Mouse (Mus musculus): ENCODE measurements around the gene Tcam1. TPM values are rescaled to one million over a fixed set of nuclear protein-coding genes. Genes with fewer than 3 reads are reported as not detected.

Tcam1 gene
- polyA plus RNA-seq, 1 experiment from 2014 or later, result 0.49 TPM

DNA sequence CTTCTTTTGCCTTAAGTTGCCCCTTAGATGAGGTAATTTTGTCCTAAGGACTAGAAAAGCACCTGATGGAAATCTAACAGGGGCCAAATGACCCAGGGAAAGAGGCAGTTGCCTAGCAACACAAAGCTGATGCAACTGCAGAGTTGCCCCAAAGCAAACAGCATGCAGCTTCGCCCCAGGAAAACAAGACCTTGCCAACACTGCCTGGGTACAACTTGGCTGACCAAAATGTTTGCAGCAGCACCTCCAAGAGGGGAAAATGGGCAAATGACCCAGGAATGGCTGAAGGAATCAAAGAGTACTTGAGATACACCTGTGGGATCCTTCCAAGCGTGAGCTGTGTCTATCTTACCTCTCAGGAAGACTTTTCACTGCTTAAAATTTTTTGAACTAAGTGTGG lies 15.4 kb downstream of the Tcam1 start:
- H3K27ac ChIP-seq, result no peak overlapping the region
- ATAC-seq (replicated peaks; ENCODE audit: low FRiP score, low read depth) (no peak), DNase-seq (ENCODE audit: low spot score) (no peak)
- no peaks in the 10 kb centered on the region for H3K27me3 ChIP-seq (ENCODE audit: insufficient read depth, low read length)
- H3K9ac ChIP-seq (ENCODE audit: low read depth, low read length), result no peak overlapping the region
- H3K36me3 ChIP-seq (ENCODE audit: insufficient read depth, low read length), result no peaks in the 10 kb centered on the region
- H3K9me3 ChIP-seq (replicated peaks; ENCODE audit: low read length), result no peaks in the 10 kb centered on the region
- no peaks in the 10 kb centered on the region for H3K4me1 ChIP-seq (replicated peaks; ENCODE audit: insufficient read depth, low read length)
- 100% methylated on average over 2 of the region's 2 CpGs for WGBS
- no peak for TF ChIP-seq CTCF (IDR thresholded peaks at IDR 0.05; ENCODE audit: low read depth)
- H3K4me3 ChIP-seq (replicated peaks; ENCODE audit: low read depth, low read length), result no peak overlapping the region
- H3K4me2 ChIP-seq (ENCODE audit: low read length), result no peak overlapping the region

DNA sequence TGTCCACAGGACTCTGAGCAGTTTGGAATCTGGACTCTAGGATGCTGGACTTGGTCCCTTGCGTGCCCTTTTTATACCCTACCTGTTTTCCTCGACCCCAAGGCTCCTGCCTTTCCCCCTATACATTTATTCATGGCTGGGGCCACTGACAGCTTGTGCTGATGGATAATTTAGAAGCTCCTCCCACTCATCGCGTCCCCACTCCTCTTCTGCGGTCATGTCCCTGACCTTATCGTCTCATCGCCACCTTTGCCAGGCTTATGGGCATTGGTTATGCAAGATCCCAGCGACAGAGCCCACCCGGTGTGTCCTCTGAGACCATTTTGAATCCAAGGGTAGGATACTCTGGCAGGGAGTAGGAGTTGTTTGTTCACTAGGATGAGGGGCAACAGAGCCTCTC lies 25.3 kb downstream of the Tcam1 start, which contains the start of gene Gh:
Gh (minus strand) TSS at position 101 of the 400 bp plus-strand sequence.
- WGBS, result 79% methylated on average over 9 of the region's 9 CpGs
- Histone ChIP-seq H3K27ac (no peak within 1 kb of the TSS), H3K9me3 (replicated peaks; ENCODE audit: low read length) (no peaks in the 10 kb centered on the region), H3K4me3 (replicated peaks; ENCODE audit: low read depth, low read length) (no peak within 1 kb of the TSS), H3K36me3 (ENCODE audit: insufficient read depth, low read length) (no peaks in the 10 kb centered on the region), H3K9ac (ENCODE audit: low read depth, low read length) (no peak within 1 kb of the TSS), H3K4me1 (replicated peaks; ENCODE audit: insufficient read depth, low read length) (no peaks in the 10 kb centered on the region), H3K27me3 (ENCODE audit: insufficient read depth, low read length) (no peaks in the 10 kb centered on the region), H3K4me2 (ENCODE audit: low read length) (no peak within 1 kb of the TSS)
- no peak for TF ChIP-seq CTCF (IDR thresholded peaks at IDR 0.05; ENCODE audit: low read depth)
- DNase-seq (ENCODE audit: low spot score), result no peak
- no peak for ATAC-seq (replicated peaks; ENCODE audit: low FRiP score, low read depth)

DNA sequence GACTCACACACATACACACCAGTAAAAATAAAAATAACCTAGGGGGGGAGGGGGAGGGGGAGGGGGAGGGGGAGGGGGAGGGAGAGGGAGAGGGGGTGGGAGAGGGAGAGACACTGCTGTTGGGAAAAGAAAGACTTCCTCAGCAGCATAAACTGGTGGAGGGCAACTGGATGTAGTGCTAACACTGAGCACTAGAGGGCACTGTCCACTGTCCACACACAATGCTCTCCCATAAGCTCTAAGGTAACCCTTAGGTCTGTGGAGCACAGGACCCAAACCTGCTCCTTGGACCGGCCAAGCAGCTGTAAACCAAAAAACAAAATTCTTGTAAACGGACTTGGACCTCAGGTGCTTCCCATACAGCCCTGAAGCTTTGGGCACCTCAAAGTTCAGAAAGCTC lies 26.2 kb downstream of the Tcam1 start:
- peak; percentile 85 for DNase-seq (ENCODE audit: low spot score)
- Histone ChIP-seq H3K27ac (no peak overlapping the region), H3K4me1 (replicated peaks; ENCODE audit: insufficient read depth, low read length) (no peaks in the 10 kb centered on the region; the same call in 1 of the 2 replicates), H3K4me2 (ENCODE audit: low read length) (no peak overlapping the region), H3K36me3 (ENCODE audit: insufficient read depth, low read length) (no peaks in the 10 kb centered on the region), H3K27me3 (ENCODE audit: insufficient read depth, low read length) (no peaks in the 10 kb centered on the region), H3K9ac (ENCODE audit: low read depth, low read length) (no peak overlapping the region), H3K9me3 (replicated peaks; ENCODE audit: low read length) (no peaks in the 10 kb centered on the region), H3K4me3 (replicated peaks; ENCODE audit: low read depth, low read length) (no peak overlapping the region)
- 3% methylated on average over 2 of the region's 2 CpGs for WGBS
- peak; percentile 77 for TF ChIP-seq CTCF (IDR thresholded peaks at IDR 0.05; ENCODE audit: low read depth)
- peak; percentile 69; the same call in 1 of the 2 replicates for ATAC-seq (replicated peaks; ENCODE audit: low FRiP score, low read depth)

- Histone ChIP-seq H3K9me3 (replicated peaks; ENCODE audit: low read length) (no peaks in the 10 kb centered on the region), H3K36me3 (ENCODE audit: insufficient read depth, low read length) (no peaks in the 10 kb centered on the region), H3K27ac (0 out of 2 replicates have a peak overlapping the region, but pooled peaks have one; percentile 8), H3K9ac (ENCODE audit: low read depth, low read length) (no peak overlapping the region), H3K4me2 (ENCODE audit: low read length) (no peak overlapping the region), H3K4me1 (replicated peaks; ENCODE audit: insufficient read depth, low read length) (peaks cover 6% of the 10 kb centered on the region), H3K27me3 (ENCODE audit: insufficient read depth, low read length) (no peaks in the 10 kb centered on the region), H3K4me3 (replicated peaks; ENCODE audit: low read depth, low read length) (no peak overlapping the region)
- ATAC-seq (replicated peaks; ENCODE audit: low FRiP score, low read depth), result no peak
- DNase-seq (ENCODE audit: low spot score), result peak; percentile 24
- TF ChIP-seq CTCF (IDR thresholded peaks at IDR 0.05; ENCODE audit: low read depth), result no peak
- WGBS, result 47% methylated on average over 10 of the region's 10 CpGs
These were observed 29.0 kb downstream of the Tcam1 start for GRCm38 (mm10) chr11:106305348-106306064.

- DNase-seq (ENCODE audit: low spot score) (no peak), ATAC-seq (replicated peaks; ENCODE audit: low FRiP score, low read depth) (no peak)
- Histone ChIP-seq H3K4me3 (replicated peaks; ENCODE audit: low read depth, low read length) (no peak overlapping the region), H3K27ac (no peak overlapping the region), H3K36me3 (ENCODE audit: insufficient read depth, low read length) (no peaks in the 10 kb centered on the region), H3K4me1 (replicated peaks; ENCODE audit: insufficient read depth, low read length) (peaks cover 6% of the 10 kb centered on the region), H3K27me3 (ENCODE audit: insufficient read depth, low read length) (no peaks in the 10 kb centered on the region), H3K9me3 (replicated peaks; ENCODE audit: low read length) (no peaks in the 10 kb centered on the region), H3K4me2 (ENCODE audit: low read length) (no peak overlapping the region), H3K9ac (ENCODE audit: low read depth, low read length) (no peak overlapping the region)
- no peak for TF ChIP-seq CTCF (IDR thresholded peaks at IDR 0.05; ENCODE audit: low read depth)
- WGBS, result 76% methylated on average over 3 of the region's 3 CpGs
These were observed 29.6 kb downstream of the Tcam1 start for GRCm38 (mm10) chr11:106306065-106306385.

DNA sequence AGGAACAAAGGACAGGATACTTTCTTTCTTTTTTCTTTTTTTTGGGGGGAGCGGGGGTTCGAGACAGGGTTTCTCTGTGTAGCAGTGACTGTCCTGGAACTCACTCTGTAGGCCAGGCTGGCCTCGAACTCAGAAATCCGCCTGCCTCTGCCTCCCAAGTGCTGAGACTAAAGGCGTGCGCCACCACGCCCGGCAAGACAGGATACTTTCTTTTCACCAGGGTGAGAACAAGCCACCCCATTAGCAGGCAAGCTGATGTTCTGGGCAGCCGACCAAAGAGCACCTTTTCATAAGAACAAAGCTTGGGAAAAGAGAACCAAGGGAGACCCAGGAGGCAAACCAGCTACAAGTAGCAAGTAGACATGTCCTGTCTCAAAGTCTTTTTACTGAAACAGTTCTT lies 30.3 kb downstream of the Tcam1 start:
- H3K9ac ChIP-seq (ENCODE audit: low read depth, low read length), result no peak overlapping the region
- no peak overlapping the region for H3K4me3 ChIP-seq (replicated peaks; ENCODE audit: low read depth, low read length)
- H3K4me2 ChIP-seq (ENCODE audit: low read length), result no peak overlapping the region
- TF ChIP-seq CTCF (IDR thresholded peaks at IDR 0.05; ENCODE audit: low read depth), result no peak
- DNase-seq (ENCODE audit: low spot score) (no peak), ATAC-seq (replicated peaks; ENCODE audit: low FRiP score, low read depth) (no peak)
- no peaks in the 10 kb centered on the region for H3K27me3 ChIP-seq (ENCODE audit: insufficient read depth, low read length)
- peaks cover 6% of the 10 kb centered on the region for H3K4me1 ChIP-seq (replicated peaks; ENCODE audit: insufficient read depth, low read length)
- no peak overlapping the region for H3K27ac ChIP-seq
- 90% methylated on average over 9 of the region's 9 CpGs for WGBS
- H3K36me3 ChIP-seq (ENCODE audit: insufficient read depth, low read length), result no peaks in the 10 kb centered on the region
- no peaks in the 10 kb centered on the region for H3K9me3 ChIP-seq (replicated peaks; ENCODE audit: low read length)

All from kidney, postnatal 0 days (tissue).